Mouse (Mus musculus) neural tube, embryonic 14.5 days (tissue): ENCODE measurements around the gene Malrd1. TPM values are rescaled to one million over a fixed set of nuclear protein-coding genes. Genes with fewer than 3 reads are reported as not detected.
"Not testable (repeated sequence)": the region's sequence is repeated elsewhere in the genome, so short reads cannot be mapped to it uniquely, and the experiment has no call there.

Source experiments
- ATAC-seq: fragments of 200-750 bp; cut with Nextera tagmentation; 2 replicates; pipeline ENCODE4 v1.8.0; 2017; ENCODE audit warnings: low read depth, mild to moderate bottlenecking, moderate TSS enrichment, moderate library complexity
- H3K27ac ChIP-seq: fragments of 300-500 bp; sonication (generic); 2 replicates; pipeline ENCODE4 v1.5.1; 2014; ENCODE audit warnings: low read depth, mild to moderate bottlenecking, control low read depth, low read length, moderate library complexity, mixed read lengths
- H3K27me3 ChIP-seq: fragments of 300-500 bp; sonication (generic); 2 replicates; pipeline ENCODE4 v1.6.1; 2014; ENCODE audit warnings: low read length; ENCODE audit not compliant: control insufficient read depth, insufficient read depth
- H3K36me3 ChIP-seq: fragments of 300-500 bp; sonication (generic); 2 replicates; pipeline ENCODE4 v1.6.1; 2014; ENCODE audit warnings: low read length, mixed read lengths; ENCODE audit not compliant: control insufficient read depth, insufficient read depth
- H3K4me1 ChIP-seq: fragments of 300-500 bp; sonication (generic); 2 replicates; pipeline ENCODE4 v1.6.1; 2014; ENCODE audit warnings: low read length; ENCODE audit not compliant: control insufficient read depth, insufficient read depth
- H3K4me2 ChIP-seq: fragments of 300-500 bp; sonication (generic); 2 replicates; pipeline ENCODE4 v1.6.1; 2014; ENCODE audit warnings: mild to moderate bottlenecking, low read depth, low read length, control low read depth
- H3K4me3 ChIP-seq: fragments of 300-500 bp; sonication (generic); 2 replicates; pipeline ENCODE4 v1.5.1; 2014; ENCODE audit warnings: low read depth, low read length, control low read depth, mixed read lengths
- H3K9ac ChIP-seq: fragments of 300-500 bp; sonication (generic); replicated peaks from 2 replicates; pipeline ENCODE4 v1.6.1; 2014; ENCODE audit warnings: low read depth, mild to moderate bottlenecking, control low read depth, low read length, mixed read lengths
- H3K9me3 ChIP-seq: fragments of 300-500 bp; sonication (generic); 2 replicates; pipeline ENCODE4 v1.6.1; 2016; ENCODE audit warnings: low read length; ENCODE audit not compliant: control insufficient read depth
- WGBS: fragments of 180-500 bp; shearing (Covaris S2); extraction: QIAGEN DNeasy Blood & Tissue Kit; methylation state at CpG from one replicate; pipeline ENCODE4 v1.1.7; 2014; 5-methylcytosine and 5-hydroxymethylcytosine counted together
- polyA plus RNA-seq: library from polyadenylated mRNA; unstranded; fragments of >200 nt; fragmentation: Nextera tagmentation; extraction: Ambion mirVana; gene quantifications from 2 replicates; pipeline ENCODE4 v1.2.1, GENCODE M21; 2014

The Malrd1 gene
- polyA plus RNA-seq, 1 experiment from 2014 or later = 0.15 TPM

- no peaks in the 10 kb centered on the region for H3K36me3 ChIP-seq
- ATAC-seq = no peak; the same call in 1 of the 2 replicates
- no peak overlapping the region for H3K4me3 ChIP-seq
- no peaks in the 10 kb centered on the region for H3K27me3 ChIP-seq
- H3K9ac ChIP-seq = no peak overlapping the region
- no peaks in the 10 kb centered on the region for H3K9me3 ChIP-seq
- no peak overlapping the region for H3K4me2 ChIP-seq
- no peak overlapping the region for H3K27ac ChIP-seq
- WGBS = 68% methylated on average over 1 of the region's 1 CpGs
- no peaks in the 10 kb centered on the region for H3K4me1 ChIP-seq
Observed at GRCm38 (mm10) chr2:15932340-15932739, 406.1 kb downstream of the Malrd1 start.

- H3K36me3 ChIP-seq = no peaks in the 10 kb centered on the region
- H3K27ac ChIP-seq = no peak overlapping the region
- no peaks in the 10 kb centered on the region for H3K9me3 ChIP-seq
- no peak overlapping the region for H3K4me2 ChIP-seq
- no peak overlapping the region for H3K4me3 ChIP-seq
- ATAC-seq = no peak
- 49% methylated on average over 2 of the region's 2 CpGs for WGBS
- H3K4me1 ChIP-seq = no peaks in the 10 kb centered on the region
- H3K9ac ChIP-seq = no peak overlapping the region
- H3K27me3 ChIP-seq = no peaks in the 10 kb centered on the region
Observed at GRCm38 (mm10) chr2:16002925-16003324, 476.6 kb downstream of the Malrd1 start.

- H3K4me1 ChIP-seq, H3K36me3 ChIP-seq, H3K4me2 ChIP-seq, H3K27me3 ChIP-seq, ATAC-seq, H3K4me3 ChIP-seq, H3K9ac ChIP-seq, H3K9me3 ChIP-seq, H3K27ac ChIP-seq: not testable (repeated sequence)
- 84% methylated on average over 2 of the region's 2 CpGs for WGBS
Observed at GRCm38 (mm10) chr2:16017046-16017445, 490.8 kb downstream of the Malrd1 start.

GRCm38 (mm10) chr2:16017719-16018118 is 491.4 kb downstream of the Malrd1 start:
- H3K4me1 ChIP-seq, H3K36me3 ChIP-seq, H3K4me3 ChIP-seq, ATAC-seq, H3K4me2 ChIP-seq, H3K27me3 ChIP-seq, H3K9me3 ChIP-seq, H3K9ac ChIP-seq, H3K27ac ChIP-seq: not testable (repeated sequence)

GRCm38 (mm10) chr2:16029752-16030151 is 503.5 kb downstream of the Malrd1 start:
- no peak for ATAC-seq
- Histone ChIP-seq H3K27ac (no peak overlapping the region), H3K9me3 (no peaks in the 10 kb centered on the region), H3K36me3 (no peaks in the 10 kb centered on the region), H3K4me2 (no peak overlapping the region), H3K4me1 (no peaks in the 10 kb centered on the region), H3K9ac (no peak overlapping the region), H3K27me3 (no peaks in the 10 kb centered on the region), H3K4me3 (no peak overlapping the region)
- WGBS = 50% methylated on average over 12 of the region's 12 CpGs

GRCm38 (mm10) chr2:16031559-16031958 is 505.3 kb downstream of the Malrd1 start:
- no peaks in the 10 kb centered on the region for H3K27me3 ChIP-seq
- no peak overlapping the region for H3K4me2 ChIP-seq
- H3K27ac ChIP-seq = no peak overlapping the region
- no peak overlapping the region for H3K4me3 ChIP-seq
- H3K9ac ChIP-seq = no peak overlapping the region
- no peaks in the 10 kb centered on the region for H3K9me3 ChIP-seq
- H3K4me1 ChIP-seq = no peaks in the 10 kb centered on the region
- WGBS = 74% methylated on average over 4 of the region's 4 CpGs
- ATAC-seq = no peak
- no peaks in the 10 kb centered on the region for H3K36me3 ChIP-seq

- no peak overlapping the region for H3K4me3 ChIP-seq
- no peak for ATAC-seq
- WGBS = 64% methylated on average over 3 of the region's 3 CpGs
- H3K27ac ChIP-seq = no peak overlapping the region
- no peaks in the 10 kb centered on the region for H3K36me3 ChIP-seq
- H3K4me1 ChIP-seq = no peaks in the 10 kb centered on the region
- H3K27me3 ChIP-seq = no peaks in the 10 kb centered on the region
- no peak overlapping the region for H3K4me2 ChIP-seq
- no peaks in the 10 kb centered on the region for H3K9me3 ChIP-seq
- H3K9ac ChIP-seq = no peak overlapping the region
Observed at GRCm38 (mm10) chr2:16032804-16033203, 506.5 kb downstream of the Malrd1 start.

GRCm38 (mm10) chr2:16110696-16111095 is 584.4 kb downstream of the Malrd1 start:
- Histone ChIP-seq H3K27me3 (no peaks in the 10 kb centered on the region), H3K4me1 (no peaks in the 10 kb centered on the region), H3K4me3 (no peak overlapping the region), H3K27ac (no peak overlapping the region), H3K4me2 (no peak overlapping the region), H3K36me3 (no peaks in the 10 kb centered on the region), H3K9ac (no peak overlapping the region), H3K9me3 (no peaks in the 10 kb centered on the region)
- WGBS = 61% methylated on average over 3 of the region's 3 CpGs
- no peak for ATAC-seq

GRCm38 (mm10) chr2:16113333-16113732 is 587.1 kb downstream of the Malrd1 start:
- Histone ChIP-seq H3K4me3 (no peak overlapping the region), H3K9me3 (no peaks in the 10 kb centered on the region), H3K36me3 (no peaks in the 10 kb centered on the region), H3K27me3 (no peaks in the 10 kb centered on the region), H3K4me1 (no peaks in the 10 kb centered on the region), H3K27ac (no peak overlapping the region), H3K4me2 (no peak overlapping the region), H3K9ac (no peak overlapping the region)
- ATAC-seq = no peak
- WGBS = 82% methylated on average over 2 of the region's 2 CpGs

GRCm38 (mm10) chr2:16147999-16148398 is 621.7 kb downstream of the Malrd1 start:
- no peak overlapping the region for H3K4me3 ChIP-seq
- no peak for ATAC-seq
- no peaks in the 10 kb centered on the region for H3K36me3 ChIP-seq
- WGBS = 75% methylated on average over 1 of the region's 1 CpGs
- H3K27ac ChIP-seq = no peak overlapping the region
- no peaks in the 10 kb centered on the region for H3K9me3 ChIP-seq
- no peaks in the 10 kb centered on the region for H3K4me1 ChIP-seq
- H3K4me2 ChIP-seq = no peak overlapping the region
- no peak overlapping the region for H3K9ac ChIP-seq
- no peaks in the 10 kb centered on the region for H3K27me3 ChIP-seq
